Mouse (Mus musculus): ENCODE data around the gene Clk2. TPM values are rescaled to one million over a fixed set of nuclear protein-coding genes. Genes with fewer than 3 reads are reported as not detected.
"Not testable (repeated sequence)": the region's sequence is repeated elsewhere in the genome, so short reads cannot be mapped to it uniquely, and the experiment has no call there.

Gene Clk2
- total RNA-seq, 2 experiments from 2014 or later, result 41.1 to 52.8 TPM

DNA sequence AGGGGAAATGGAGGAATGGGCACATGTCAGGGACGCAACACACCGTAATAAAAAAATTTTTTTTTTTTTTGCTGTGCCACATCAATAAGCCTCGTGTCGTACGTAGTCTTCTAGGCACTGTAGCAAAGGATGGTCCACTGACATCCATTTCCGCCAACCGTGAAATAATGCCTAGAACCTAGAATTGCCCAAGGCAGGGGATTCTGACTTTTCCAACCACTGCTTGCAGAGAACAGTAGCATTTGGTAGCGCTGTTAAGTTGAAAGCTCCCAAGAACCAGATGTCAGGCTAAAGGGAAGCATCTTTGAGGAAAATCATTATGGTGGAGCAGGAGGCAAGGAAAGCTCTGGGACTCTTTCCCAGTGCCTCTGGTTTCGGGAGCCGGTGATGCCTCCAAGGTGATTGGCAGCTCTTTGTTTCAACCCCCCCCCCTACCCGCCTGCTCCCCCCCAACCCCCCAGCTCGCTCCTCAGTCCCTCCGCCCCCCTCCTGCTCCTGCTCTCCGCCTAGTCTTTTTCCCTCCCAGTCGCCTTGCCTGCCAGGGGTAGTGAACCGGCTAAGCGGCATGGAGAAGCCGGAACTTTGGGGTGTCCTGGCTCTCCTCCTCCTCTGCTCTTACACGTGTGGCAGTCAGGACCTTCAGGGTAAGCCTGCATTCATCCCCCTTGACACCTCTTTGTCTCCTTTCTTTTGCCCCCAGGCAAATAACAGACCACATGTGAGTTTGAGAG, 50.3 kb downstream of the Clk2 start, which contains the start of gene Thbs3:
Gene Thbs3 (plus strand): TSS at position 500 of the 731 bp plus-strand sequence.
- no peak for ATAC-seq (replicated peaks; ENCODE audit: low FRiP score, poor library complexity, severe bottlenecking)

DNA sequence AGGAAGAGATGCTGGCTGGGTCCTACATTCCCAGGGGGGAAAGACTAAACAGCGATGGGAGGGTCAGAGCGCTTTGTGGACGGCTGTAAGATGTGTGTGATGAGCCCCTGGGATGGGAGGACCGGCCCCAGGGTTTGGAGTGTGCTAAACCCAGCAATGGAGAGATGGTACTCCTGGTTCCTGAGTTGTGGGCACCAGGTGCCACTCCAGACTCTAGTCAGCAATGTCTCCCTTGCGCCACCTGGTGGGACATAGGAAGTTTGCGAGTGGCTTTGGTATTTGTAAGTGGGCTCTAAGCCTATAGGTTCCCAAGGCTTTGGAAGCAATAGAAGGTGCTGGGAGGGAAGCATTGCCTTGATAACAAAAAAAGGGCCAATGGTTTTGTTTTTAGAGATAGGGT, 51.3 kb downstream of the Clk2 start:
- ATAC-seq (replicated peaks; ENCODE audit: low FRiP score, poor library complexity, severe bottlenecking), result peak; percentile 63

DNA sequence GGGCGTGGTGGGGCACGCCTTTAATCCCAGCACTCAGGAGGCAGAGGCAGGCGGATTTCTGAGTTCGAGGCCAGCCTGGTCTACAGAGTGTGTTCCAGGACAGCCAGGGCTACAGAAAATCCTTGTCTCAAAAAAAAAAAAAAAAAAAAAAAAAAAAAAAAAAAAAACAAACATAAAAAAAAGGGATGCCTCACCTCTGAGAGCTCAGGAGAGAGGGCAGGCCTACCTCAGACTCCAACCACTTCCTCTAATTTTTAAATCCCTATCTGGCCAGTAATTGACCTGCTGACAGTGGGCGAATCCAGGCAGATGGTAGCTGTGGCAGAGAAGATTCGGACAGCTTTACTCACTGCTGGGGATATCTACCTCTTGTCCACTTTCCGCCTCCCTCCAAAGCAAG, 51.8 kb downstream of the Clk2 start:
- ATAC-seq (replicated peaks; ENCODE audit: low FRiP score, poor library complexity, severe bottlenecking), result not testable (repeated sequence)

DNA sequence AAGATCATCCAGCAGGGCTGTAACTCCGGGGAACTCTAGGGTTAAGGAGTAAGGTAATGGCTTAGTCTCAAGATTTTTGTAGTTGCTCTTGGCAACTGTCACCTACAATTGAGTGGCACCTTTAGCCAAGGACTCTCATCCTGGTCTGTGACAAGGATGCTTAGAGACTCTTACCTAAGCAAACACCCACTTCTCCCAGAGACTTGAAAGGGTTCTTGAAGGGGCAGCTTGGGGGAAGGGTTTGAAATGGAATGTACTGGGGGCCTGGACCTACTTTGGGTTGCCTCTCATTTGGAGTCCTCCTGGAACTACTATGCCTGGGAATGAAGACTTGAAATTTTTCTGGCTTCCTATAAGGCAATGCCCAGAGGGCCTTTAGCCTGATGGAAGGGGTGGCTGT, 53.7 kb downstream of the Clk2 start:
- ATAC-seq (replicated peaks; ENCODE audit: low FRiP score, poor library complexity, severe bottlenecking), result no peak

DNA sequence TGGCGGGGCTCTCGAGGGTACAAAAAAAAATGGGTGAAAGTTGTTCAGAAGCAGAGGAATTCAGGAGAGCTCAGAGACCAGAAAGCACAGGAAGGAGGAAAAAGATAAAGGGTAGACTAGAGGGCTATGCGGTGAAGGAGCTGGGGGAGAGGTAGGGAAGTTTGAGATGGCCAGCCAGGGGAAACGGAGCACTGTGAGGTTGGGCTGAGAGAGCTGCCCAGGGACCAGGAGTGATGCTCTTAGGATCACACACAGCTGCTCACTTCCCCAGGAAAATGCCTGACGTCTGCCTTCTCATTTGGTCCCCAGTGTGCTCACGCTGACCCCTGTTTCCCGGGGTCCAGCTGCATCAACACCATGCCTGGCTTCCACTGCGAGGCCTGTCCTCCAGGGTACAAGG, 55.0 kb downstream of the Clk2 start:
- ATAC-seq (replicated peaks; ENCODE audit: low FRiP score, poor library complexity, severe bottlenecking), result no peak

DNA sequence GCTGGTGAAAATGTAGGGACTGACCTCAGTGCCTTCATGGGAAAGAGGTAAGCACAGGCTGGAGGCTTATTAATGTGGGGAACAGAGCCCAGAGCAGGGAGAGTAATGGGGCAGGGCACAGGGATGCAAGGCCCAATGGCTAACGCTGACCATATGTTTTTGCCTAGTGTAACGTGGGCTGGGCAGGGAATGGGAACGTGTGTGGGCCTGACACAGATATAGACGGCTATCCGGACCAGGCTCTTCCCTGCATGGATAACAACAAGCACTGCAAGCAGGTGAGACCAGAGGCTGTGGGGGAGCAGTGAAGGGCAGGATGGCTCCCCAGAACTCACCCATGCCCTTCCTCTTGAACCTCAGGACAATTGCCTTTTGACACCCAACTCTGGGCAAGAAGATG, 56.6 kb downstream of the Clk2 start:
- no peak for ATAC-seq (replicated peaks; ENCODE audit: low FRiP score, poor library complexity, severe bottlenecking)

DNA sequence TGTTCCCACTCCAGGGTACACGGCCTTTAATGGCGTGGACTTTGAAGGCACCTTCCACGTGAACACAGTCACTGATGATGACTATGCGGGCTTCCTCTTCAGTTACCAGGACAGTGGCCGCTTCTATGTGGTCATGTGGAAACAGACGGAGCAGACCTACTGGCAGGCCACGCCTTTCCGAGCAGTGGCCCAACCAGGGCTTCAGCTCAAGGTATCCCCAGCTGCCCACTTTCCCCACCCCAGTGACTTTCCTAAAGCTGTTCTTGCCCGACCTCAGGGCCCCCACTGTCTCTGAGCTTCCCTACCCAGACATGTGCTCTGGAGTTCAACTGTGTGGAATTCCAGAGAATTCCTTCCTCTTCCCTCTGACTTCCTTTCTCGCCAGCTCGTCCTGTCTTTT, 60.2 kb downstream of the Clk2 start:
- no peak for ATAC-seq (replicated peaks; ENCODE audit: low FRiP score, poor library complexity, severe bottlenecking)

DNA sequence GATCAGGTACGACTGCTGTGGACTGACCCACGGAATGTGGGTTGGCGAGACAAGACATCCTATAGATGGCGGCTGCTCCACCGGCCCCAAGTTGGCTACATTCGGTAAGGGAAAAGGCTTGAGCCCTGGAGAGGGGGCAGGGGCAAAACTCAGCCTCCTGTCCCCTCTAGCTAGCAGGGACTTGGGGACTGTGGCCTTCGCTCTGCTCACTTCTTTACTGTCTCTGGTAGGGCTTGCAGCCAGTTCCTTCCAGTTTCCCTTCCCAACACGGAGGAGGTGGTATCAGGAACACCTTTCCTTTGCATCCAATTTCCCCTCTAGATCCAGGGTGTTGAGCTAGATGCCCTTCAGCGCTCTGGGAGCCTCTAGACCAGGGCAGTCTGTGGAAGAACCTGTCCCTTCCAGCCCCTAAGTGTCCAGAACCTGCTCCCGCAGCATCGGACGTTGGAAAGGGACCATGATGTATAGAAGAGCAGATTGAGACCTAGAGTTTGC, 60.8 kb downstream of the Clk2 start:
- ATAC-seq (replicated peaks; ENCODE audit: low FRiP score, poor library complexity, severe bottlenecking), result no peak

DNA sequence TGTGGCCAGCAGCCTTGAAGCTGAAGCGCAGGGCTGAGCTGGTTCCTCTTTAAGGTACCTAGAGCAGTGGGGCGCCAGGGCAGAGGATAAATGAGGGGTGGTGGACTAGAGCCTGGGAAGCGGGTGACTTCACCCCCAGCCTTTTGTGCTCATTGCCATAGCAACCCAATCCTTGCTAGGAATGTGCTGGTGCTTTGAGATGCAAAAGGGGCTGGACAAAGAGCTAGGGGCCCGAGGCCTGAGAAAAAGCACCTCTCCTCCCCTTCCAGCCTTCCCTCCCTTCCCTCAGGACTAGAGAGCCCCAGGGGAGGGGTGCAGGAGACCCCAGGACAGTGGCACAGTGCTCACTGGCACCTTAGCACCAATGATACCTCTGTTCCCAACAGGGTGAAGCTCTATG, 61.3 kb downstream of the Clk2 start:
- ATAC-seq (replicated peaks; ENCODE audit: low FRiP score, poor library complexity, severe bottlenecking), result no peak

DNA sequence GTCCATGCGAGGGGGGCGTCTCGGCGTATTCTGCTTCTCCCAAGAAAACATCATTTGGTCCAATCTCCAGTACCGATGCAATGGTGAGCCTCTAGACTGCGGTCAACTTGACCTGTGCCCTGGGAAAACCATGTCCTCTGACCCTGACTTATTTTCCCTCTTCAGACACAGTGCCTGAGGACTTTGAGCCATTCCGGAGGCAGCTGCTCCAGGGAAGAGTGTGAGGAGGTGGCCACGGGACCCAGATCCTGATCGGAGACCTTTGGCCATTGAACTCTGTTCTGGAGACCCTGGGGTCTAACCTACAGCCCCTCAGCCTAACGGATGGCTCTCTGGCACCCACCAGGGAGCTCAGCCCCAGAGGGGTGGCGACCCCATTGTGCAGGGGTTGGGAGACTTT, 61.8 kb downstream of the Clk2 start:
- no peak for ATAC-seq (replicated peaks; ENCODE audit: low FRiP score, poor library complexity, severe bottlenecking)

Other genes starting within 250 kb of the Clk2 start
- 71.7 and 82.9 TPM in 2 replicates for gene Ash1l, start 214.2 kb upstream of the Clk2 start, total RNA-seq (2015; ENCODE audit: low replicate concordance)
- 69.7 and 70.7 TPM in 2 replicates for gene Ash1l, start 214.2 kb upstream of the Clk2 start, total RNA-seq (2017; ENCODE audit: low replicate concordance)
- gene Dap3, start 213.6 kb upstream of the Clk2 start, total RNA-seq (2015; ENCODE audit: low replicate concordance), result 63.8 and 81.7 TPM in 2 replicates
- 18.3 and 46.8 TPM in 2 replicates for gene Dap3, start 213.6 kb upstream of the Clk2 start, total RNA-seq (2017; ENCODE audit: low replicate concordance)
- gene Rusc1, start 71.5 kb upstream of the Clk2 start, total RNA-seq (2015; ENCODE audit: low replicate concordance), result 1.8 and 3.8 TPM in 2 replicates
- 3.5 TPM in 2 replicates for gene Rusc1, start 71.5 kb upstream of the Clk2 start, total RNA-seq (2017; ENCODE audit: low replicate concordance)
- not detected in 2 replicates for gene Gm43738, start 63.7 kb upstream of the Clk2 start, total RNA-seq (2015; ENCODE audit: low replicate concordance)
- not detected in 2 replicates for gene Gm43738, start 63.7 kb upstream of the Clk2 start, total RNA-seq (2017; ENCODE audit: low replicate concordance)
- 20.1 and 28.5 TPM in 2 replicates for gene Fdps, start 62.8 kb upstream of the Clk2 start, total RNA-seq (2015; ENCODE audit: low replicate concordance)
- 30.0 and 31.4 TPM in 2 replicates for gene Fdps, start 62.8 kb upstream of the Clk2 start, total RNA-seq (2017; ENCODE audit: low replicate concordance)
- 13.8 and 16.6 TPM in 2 replicates for gene Pklr, start 28.7 kb upstream of the Clk2 start, total RNA-seq (2015; ENCODE audit: low replicate concordance)
- gene Pklr, start 28.7 kb upstream of the Clk2 start, total RNA-seq (2017; ENCODE audit: low replicate concordance), result 5.5 TPM in 2 replicates
- not detected in 2 replicates for gene Hcn3, start 4.6 kb upstream of the Clk2 start, total RNA-seq (2015; ENCODE audit: low replicate concordance)
- gene Hcn3, start 4.6 kb upstream of the Clk2 start, total RNA-seq (2017; ENCODE audit: low replicate concordance), result 3.3 TPM in 1 of 2 replicates, not detected in the other
- gene Scamp3, start 12.7 kb downstream of the Clk2 start, total RNA-seq (2015; ENCODE audit: low replicate concordance), result 19.3 and 33.9 TPM in 2 replicates
- gene Scamp3, start 12.7 kb downstream of the Clk2 start, total RNA-seq (2017; ENCODE audit: low replicate concordance), result 3.6 and 8.0 TPM in 2 replicates
- gene Fam189b, start 18.3 kb downstream of the Clk2 start, total RNA-seq (2015; ENCODE audit: low replicate concordance), result 5.0 and 5.4 TPM in 2 replicates
- 2.6 TPM in 1 of 2 replicates, not detected in the other for gene Fam189b, start 18.3 kb downstream of the Clk2 start, total RNA-seq (2017; ENCODE audit: low replicate concordance)
- 27.4 and 36.5 TPM in 2 replicates for gene Gba, start 38.1 kb downstream of the Clk2 start, total RNA-seq (2015; ENCODE audit: low replicate concordance)
- gene Gba, start 38.1 kb downstream of the Clk2 start, total RNA-seq (2017; ENCODE audit: low replicate concordance), result 16.8 and 18.1 TPM in 2 replicates
- not detected in 2 replicates for gene Thbs3, start 50.4 kb downstream of the Clk2 start, total RNA-seq (2015; ENCODE audit: low replicate concordance)
- not detected in 2 replicates for gene Thbs3, start 50.4 kb downstream of the Clk2 start, total RNA-seq (2017; ENCODE audit: low replicate concordance)
- 8.6 and 21.0 TPM in 2 replicates for gene Mtx1, start 62.3 kb downstream of the Clk2 start, total RNA-seq (2015; ENCODE audit: low replicate concordance)
- gene Mtx1, start 62.3 kb downstream of the Clk2 start, total RNA-seq (2017; ENCODE audit: low replicate concordance), result 14.5 and 15.8 TPM in 2 replicates
- not detected in 2 replicates for gene Muc1, start 64.3 kb downstream of the Clk2 start, total RNA-seq (2015; ENCODE audit: low replicate concordance)
- gene Muc1, start 64.3 kb downstream of the Clk2 start, total RNA-seq (2017; ENCODE audit: low replicate concordance), result not detected in 2 replicates
- gene Krtcap2, start 81.2 kb downstream of the Clk2 start, total RNA-seq (2015; ENCODE audit: low replicate concordance), result 39.0 and 64.2 TPM in 2 replicates
- gene Krtcap2, start 81.2 kb downstream of the Clk2 start, total RNA-seq (2017; ENCODE audit: low replicate concordance), result 7.2 and 29.1 TPM in 2 replicates
- gene Trim46, start 81.5 kb downstream of the Clk2 start, total RNA-seq (2015; ENCODE audit: low replicate concordance), result 1.3 TPM in 1 of 2 replicates, not detected in the other
- not detected in 2 replicates for gene Trim46, start 81.5 kb downstream of the Clk2 start, total RNA-seq (2017; ENCODE audit: low replicate concordance)
- 16.8 and 18.4 TPM in 2 replicates for gene Dpm3, start 94.6 kb downstream of the Clk2 start, total RNA-seq (2015; ENCODE audit: low replicate concordance)
- gene Dpm3, start 94.6 kb downstream of the Clk2 start, total RNA-seq (2017; ENCODE audit: low replicate concordance), result 8.3 TPM in 1 of 2 replicates, not detected in the other
- gene Slc50a1, start 105.8 kb downstream of the Clk2 start, total RNA-seq (2015; ENCODE audit: low replicate concordance), result 17.7 and 35.6 TPM in 2 replicates
- gene Slc50a1, start 105.8 kb downstream of the Clk2 start, total RNA-seq (2017; ENCODE audit: low replicate concordance), result 3.7 and 9.7 TPM in 2 replicates
- not detected in 2 replicates for gene Efna1, start 116.3 kb downstream of the Clk2 start, total RNA-seq (2015; ENCODE audit: low replicate concordance)
- gene Efna1, start 116.3 kb downstream of the Clk2 start, total RNA-seq (2017; ENCODE audit: low replicate concordance), result not detected in 2 replicates
- gene Efna3, start 158.2 kb downstream of the Clk2 start, total RNA-seq (2015; ENCODE audit: low replicate concordance), result not detected in 2 replicates
- gene Efna3, start 158.2 kb downstream of the Clk2 start, total RNA-seq (2017; ENCODE audit: low replicate concordance), result not detected in 2 replicates
- gene Efna4, start 173.2 kb downstream of the Clk2 start, total RNA-seq (2015; ENCODE audit: low replicate concordance), result not detected in 2 replicates
- not detected in 2 replicates for gene Efna4, start 173.2 kb downstream of the Clk2 start, total RNA-seq (2017; ENCODE audit: low replicate concordance)
- 6.5 and 13.8 TPM in 2 replicates for gene Adam15, start 185.2 kb downstream of the Clk2 start, total RNA-seq (2015; ENCODE audit: low replicate concordance)
- 0.77 and 3.5 TPM in 2 replicates for gene Adam15, start 185.2 kb downstream of the Clk2 start, total RNA-seq (2017; ENCODE audit: low replicate concordance)
- not detected in 2 replicates for gene Dcst2, start 197.2 kb downstream of the Clk2 start, total RNA-seq (2015; ENCODE audit: low replicate concordance)
- gene Dcst2, start 197.2 kb downstream of the Clk2 start, total RNA-seq (2017; ENCODE audit: low replicate concordance), result not detected in 2 replicates
- gene Dcst1, start 200.5 kb downstream of the Clk2 start, total RNA-seq (2015; ENCODE audit: low replicate concordance), result not detected in 2 replicates
- not detected in 2 replicates for gene Dcst1, start 200.5 kb downstream of the Clk2 start, total RNA-seq (2017; ENCODE audit: low replicate concordance)
- gene Zbtb7b, start 230.0 kb downstream of the Clk2 start, total RNA-seq (2015; ENCODE audit: low replicate concordance), result 2.1 and 7.9 TPM in 2 replicates
- 5.1 and 8.9 TPM in 2 replicates for gene Zbtb7b, start 230.0 kb downstream of the Clk2 start, total RNA-seq (2017; ENCODE audit: low replicate concordance)
- 1.4 TPM in 1 of 2 replicates, not detected in the other for gene Lenep, start 238.0 kb downstream of the Clk2 start, total RNA-seq (2015; ENCODE audit: low replicate concordance)
- gene Lenep, start 238.0 kb downstream of the Clk2 start, total RNA-seq (2017; ENCODE audit: low replicate concordance), result not detected in 2 replicates
- 1.1 and 5.4 TPM in 2 replicates for gene Flad1, start 247.1 kb downstream of the Clk2 start, total RNA-seq (2015; ENCODE audit: low replicate concordance)
- gene Flad1, start 247.1 kb downstream of the Clk2 start, total RNA-seq (2017; ENCODE audit: low replicate concordance), result 0.68 and 1.3 TPM in 2 replicates

Measured in erythroid progenitor cell, adult 5-6 weeks (primary cell).